Mouse (Mus musculus): Measurements from ENCODE around the gene Ell2.

Gene Ell2

DNA sequence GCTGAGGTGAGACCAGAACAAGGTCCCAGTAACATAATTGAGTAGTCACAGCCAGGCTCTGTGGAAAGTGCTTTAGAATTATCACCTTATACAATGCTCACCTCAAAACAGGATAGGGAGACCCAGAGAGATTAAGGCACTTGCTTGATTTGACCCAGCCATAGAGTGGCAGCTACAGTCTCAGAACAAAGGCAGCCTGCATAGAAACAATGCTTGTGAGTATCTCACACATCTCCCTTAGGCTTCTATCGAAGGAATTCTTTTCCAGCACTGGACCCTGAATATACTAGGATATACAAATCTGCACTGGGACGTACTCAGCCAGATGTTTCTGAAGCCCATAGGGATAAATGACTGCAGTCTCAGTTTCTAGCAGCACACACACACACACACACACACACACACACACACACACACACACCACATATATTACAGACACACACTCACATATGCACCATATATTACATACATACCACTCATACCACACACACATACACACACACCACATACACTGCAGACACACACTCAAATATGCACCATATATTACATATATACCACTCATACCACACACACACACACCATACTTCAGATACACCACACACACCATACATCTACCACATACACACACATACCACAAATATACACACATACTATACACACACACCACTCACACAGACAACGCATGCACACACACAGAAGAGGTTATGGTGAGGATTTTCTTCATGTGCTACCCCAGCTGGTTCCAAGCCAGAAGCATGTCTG lies 112.6 kb downstream of the Ell2 start:
- DNase-seq = no peak

DNA sequence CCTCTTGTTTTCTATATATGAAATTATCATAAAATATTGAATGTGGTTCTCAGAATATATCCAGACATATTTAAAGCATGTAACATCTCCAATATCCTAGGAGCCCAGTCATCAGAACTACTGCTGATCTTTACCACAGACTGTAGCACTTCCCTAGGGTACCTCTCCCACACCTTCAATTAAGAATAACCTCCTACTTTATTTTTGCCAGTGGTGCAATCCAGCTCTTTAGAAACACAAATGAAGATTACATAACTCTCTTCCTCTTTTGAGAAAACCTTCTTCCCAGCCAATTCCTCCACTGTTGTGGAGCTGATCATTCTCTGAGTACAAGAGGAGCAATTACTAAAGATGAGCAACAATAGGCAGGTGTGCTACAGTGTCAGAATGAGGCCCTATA lies 113.3 kb downstream of the Ell2 start:
- no peak for DNase-seq
